Mouse (Mus musculus) brain, embryonic 14.5 days (tissue): ENCODE measurements at regions not wholly inside any gene's neighbourhood (a gene's known extent, or its start where the extent isn't known, plus 50 kb on each side); places are given as distances from the start of the nearest gene placed in this dataset.

Source experiments
- CTCF ChIP-seq: fragments of 200-500 bp; IDR thresholded peaks from 2 replicates; pipeline ENCODE4 v1.5.1; 2012; ENCODE audit warnings: inconsistent platforms, mild to moderate bottlenecking, moderate library complexity, borderline replicate concordance; ENCODE audit not compliant: insufficient read depth, insufficient read length; ENCODE audit errors: extremely low read depth
- POLR2A ChIP-seq: fragments of 200-500 bp; IDR thresholded peaks from 2 replicates; pipeline ENCODE4 v1.6.1; 2012; ENCODE audit warnings: mild to moderate bottlenecking, inconsistent platforms, borderline replicate concordance; ENCODE audit not compliant: poor library complexity, insufficient read depth, insufficient read length, severe bottlenecking; ENCODE audit errors: extremely low read depth

DNA sequence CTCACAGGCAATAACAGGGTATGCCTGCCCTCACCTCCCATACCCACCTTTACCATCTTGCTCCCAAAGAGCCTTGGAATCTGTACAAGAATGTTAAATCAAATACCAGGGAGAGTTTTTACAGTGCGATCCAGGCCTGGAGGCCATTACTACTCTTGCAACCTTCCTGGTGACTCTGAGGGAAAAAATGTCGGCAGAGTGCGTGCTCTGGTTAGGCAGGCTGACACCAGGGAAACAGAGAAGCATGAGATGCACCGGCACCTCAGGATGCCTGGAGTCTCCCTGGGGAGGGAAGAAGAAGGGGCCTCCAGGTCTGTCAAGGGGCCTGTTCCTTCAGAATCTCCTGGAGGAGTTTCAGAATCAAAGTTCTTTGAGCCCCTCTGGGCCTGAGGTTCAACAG, 63.2 kb downstream of the Bod1 start:
- no peak for TF ChIP-seq POLR2A
- no peak for TF ChIP-seq CTCF
